Mouse (Mus musculus): ENCODE results near the gene Atxn1. TPM values are rescaled to one million over a fixed set of nuclear protein-coding genes. Genes with fewer than 3 reads are reported as not detected.

Atxn1 gene
- total and polyA plus RNA-seq, 2 experiments from 2014 or later = 12.0 to 31.4 TPM

DNA sequence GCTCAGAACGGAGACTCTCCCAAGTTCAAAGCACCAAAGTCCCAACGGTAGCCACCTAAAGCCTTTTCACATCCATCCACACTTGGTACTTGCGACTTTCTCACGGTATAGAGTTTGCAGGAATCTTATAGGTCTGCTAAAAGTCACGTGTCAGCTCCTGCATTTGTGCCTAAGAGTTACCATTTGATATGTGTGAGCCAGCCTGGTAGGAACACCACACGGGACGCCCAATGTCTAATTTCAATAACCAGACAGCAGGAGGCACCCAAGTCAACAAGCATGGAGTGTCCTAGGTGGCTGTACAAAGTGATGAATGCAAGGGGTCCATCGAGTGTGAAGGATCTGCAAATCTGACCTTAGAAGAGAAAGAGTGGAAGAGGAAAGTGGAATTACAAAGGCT, 254.8 kb downstream of the Atxn1 start:
- no peak overlapping the region for H3K27ac ChIP-seq (ENCODE audit: low read depth, low read length)
- no peaks in the 10 kb centered on the region for H3K36me3 ChIP-seq (ENCODE audit: insufficient read depth, low read length)
- ATAC-seq (ENCODE audit: low FRiP score) (no peak), DNase-seq (ENCODE audit: low spot score) (no peak)
- H3K9me3 ChIP-seq (ENCODE audit: low read length) = no peaks in the 10 kb centered on the region
- TF ChIP-seq CTCF (IDR thresholded peaks at IDR 0.05) = no peak
- H3K4me1 ChIP-seq (ENCODE audit: insufficient read depth, low read length) = no peaks in the 10 kb centered on the region
- 88% methylated on average over 8 of the region's 8 CpGs for WGBS
- no peak overlapping the region for H3K9ac ChIP-seq (replicated peaks; ENCODE audit: low read length, poor library complexity, severe bottlenecking)
- no peak overlapping the region for H3K4me2 ChIP-seq (ENCODE audit: low read depth, low read length, poor library complexity, severe bottlenecking)
- H3K4me3 ChIP-seq (ENCODE audit: low read depth, low read length) = no peak overlapping the region
- no peaks in the 10 kb centered on the region for H3K27me3 ChIP-seq (ENCODE audit: insufficient read depth, low read length)

DNA sequence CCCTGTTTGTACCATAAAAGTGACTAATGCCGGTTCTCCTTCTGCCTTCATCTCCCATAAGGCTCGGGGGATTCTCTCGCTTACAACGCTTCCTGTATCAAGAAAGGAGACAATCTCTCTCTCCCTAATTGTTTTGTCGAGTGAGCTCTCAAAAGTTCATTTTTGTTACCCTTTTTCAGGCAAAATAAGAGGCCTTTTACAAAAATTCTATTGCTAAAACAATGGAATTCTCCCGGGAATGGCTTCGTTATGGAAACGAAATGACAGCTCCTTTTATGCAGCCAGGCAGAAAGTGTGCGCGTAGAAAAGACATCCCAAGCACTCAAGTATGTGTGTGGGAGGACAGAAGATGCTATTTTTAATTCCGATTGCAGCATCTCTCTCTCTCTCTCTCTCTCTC, 255.4 kb downstream of the Atxn1 start:
- DNase-seq (ENCODE audit: low spot score) = peak; percentile 60

GRCm38 (mm10) chr13:45701296-45701790, 263.5 kb downstream of the Atxn1 start:
- no peak overlapping the region for H3K9ac ChIP-seq (replicated peaks; ENCODE audit: low read length, poor library complexity, severe bottlenecking)
- no peak for TF ChIP-seq CTCF (IDR thresholded peaks at IDR 0.05)
- WGBS = 71% methylated on average over 7 of the region's 7 CpGs
- DNase-seq (ENCODE audit: low spot score) (no peak), ATAC-seq (ENCODE audit: low FRiP score) (no peak)
- H3K4me1 ChIP-seq (ENCODE audit: insufficient read depth, low read length) = no peaks in the 10 kb centered on the region
- H3K36me3 ChIP-seq (ENCODE audit: insufficient read depth, low read length) = no peaks in the 10 kb centered on the region
- H3K9me3 ChIP-seq (ENCODE audit: low read length) = no peaks in the 10 kb centered on the region
- no peak overlapping the region for H3K27ac ChIP-seq (ENCODE audit: low read depth, low read length)
- H3K4me2 ChIP-seq (ENCODE audit: low read depth, low read length, poor library complexity, severe bottlenecking) = no peak overlapping the region
- no peaks in the 10 kb centered on the region for H3K27me3 ChIP-seq (ENCODE audit: insufficient read depth, low read length)
- H3K4me3 ChIP-seq (ENCODE audit: low read depth, low read length) = no peak overlapping the region

More for the DNA sequence above, 255.4 kb downstream of the Atxn1 start:
- Histone ChIP-seq H3K9ac (replicated peaks; ENCODE audit: low read length, poor library complexity, severe bottlenecking) (no peak overlapping the region), H3K9me3 (ENCODE audit: low read length) (no peaks in the 10 kb centered on the region), H3K36me3 (ENCODE audit: insufficient read depth, low read length) (no peaks in the 10 kb centered on the region), H3K4me2 (ENCODE audit: low read depth, low read length, poor library complexity, severe bottlenecking) (peak overlapping the region; percentile 12; the same call in 1 of the 2 replicates), H3K4me3 (ENCODE audit: low read depth, low read length) (no peak overlapping the region), H3K4me1 (ENCODE audit: insufficient read depth, low read length) (no peaks in the 10 kb centered on the region), H3K27ac (ENCODE audit: low read depth, low read length) (no peak overlapping the region), H3K27me3 (ENCODE audit: insufficient read depth, low read length) (no peaks in the 10 kb centered on the region)
- ATAC-seq (ENCODE audit: low FRiP score) = no peak
- no peak for TF ChIP-seq CTCF (IDR thresholded peaks at IDR 0.05)
- 50% methylated on average over 11 of the region's 11 CpGs for WGBS

GRCm38 (mm10) chr13:45698982-45699381, 265.8 kb downstream of the Atxn1 start:
- no peaks in the 10 kb centered on the region for H3K27me3 ChIP-seq (ENCODE audit: insufficient read depth, low read length)
- TF ChIP-seq CTCF (IDR thresholded peaks at IDR 0.05) = no peak
- H3K9me3 ChIP-seq (ENCODE audit: low read length) = no peaks in the 10 kb centered on the region
- H3K4me1 ChIP-seq (ENCODE audit: insufficient read depth, low read length) = no peaks in the 10 kb centered on the region
- H3K4me2 ChIP-seq (ENCODE audit: low read depth, low read length, poor library complexity, severe bottlenecking) = no peak overlapping the region
- no peak overlapping the region for H3K27ac ChIP-seq (ENCODE audit: low read depth, low read length)
- no peaks in the 10 kb centered on the region for H3K36me3 ChIP-seq (ENCODE audit: insufficient read depth, low read length)
- no peak overlapping the region for H3K9ac ChIP-seq (replicated peaks; ENCODE audit: low read length, poor library complexity, severe bottlenecking)
- no peak overlapping the region for H3K4me3 ChIP-seq (ENCODE audit: low read depth, low read length)
- ATAC-seq (ENCODE audit: low FRiP score) (no peak), DNase-seq (ENCODE audit: low spot score) (no peak)
- 87% methylated on average over 3 of the region's 3 CpGs for WGBS

DNA sequence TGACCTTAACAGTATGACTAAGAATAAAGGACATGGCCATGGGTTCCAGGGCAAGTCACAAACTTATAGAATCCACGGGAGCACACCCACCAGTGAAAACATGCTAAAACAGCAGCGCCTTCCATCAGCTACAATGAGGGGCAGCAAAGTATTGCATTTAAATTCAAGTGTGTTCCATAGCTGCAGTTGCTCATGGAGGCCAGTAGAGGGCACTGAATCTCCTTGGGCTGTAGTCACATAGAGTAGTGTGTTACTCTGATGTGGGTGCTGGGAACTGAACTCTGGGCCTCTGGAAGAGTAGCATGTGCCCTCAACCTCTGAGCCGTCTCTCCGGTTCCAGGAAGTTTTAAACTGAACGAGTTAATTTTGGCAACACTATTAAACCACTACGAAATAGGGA, 268.8 kb downstream of the Atxn1 start:
- WGBS = 97% methylated on average over 6 of the region's 6 CpGs
- no peak for DNase-seq (ENCODE audit: low spot score)
- H3K4me3 ChIP-seq (ENCODE audit: low read depth, low read length) = no peak overlapping the region

DNA sequence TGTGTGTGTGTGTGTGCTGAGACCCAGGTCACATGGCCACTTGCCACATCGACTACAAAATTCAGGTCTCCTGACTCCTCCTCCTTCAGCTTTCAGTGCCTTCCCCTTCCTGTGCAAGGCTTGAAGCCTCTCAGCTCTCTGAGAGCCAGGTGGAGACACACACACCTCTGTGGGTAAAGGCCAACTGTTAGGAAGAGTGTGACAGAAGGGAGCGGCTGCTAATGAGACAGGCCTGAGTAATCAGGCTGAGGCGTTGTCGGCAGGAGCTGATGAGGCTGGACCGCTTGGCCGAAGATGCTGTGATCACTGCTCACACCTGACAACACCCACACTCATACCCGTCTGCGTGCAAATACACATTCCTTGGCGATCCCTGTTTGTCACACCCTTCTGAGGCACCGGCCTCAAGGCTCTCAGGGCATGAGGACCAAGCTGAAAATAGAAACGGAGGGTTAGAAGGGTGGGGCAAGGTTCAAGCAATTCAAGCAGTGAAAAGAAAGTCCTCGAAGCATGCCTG, 269.8 kb downstream of the Atxn1 start:
- Histone ChIP-seq H3K27ac (ENCODE audit: low read depth, low read length) (no peak overlapping the region), H3K36me3 (ENCODE audit: insufficient read depth, low read length) (no peaks in the 10 kb centered on the region), H3K4me3 (ENCODE audit: low read depth, low read length) (no peak overlapping the region), H3K9me3 (ENCODE audit: low read length) (no peaks in the 10 kb centered on the region), H3K4me2 (ENCODE audit: low read depth, low read length, poor library complexity, severe bottlenecking) (no peak overlapping the region), H3K4me1 (ENCODE audit: insufficient read depth, low read length) (peaks cover 3% of the 10 kb centered on the region; the same call in 1 of the 2 replicates), H3K9ac (replicated peaks; ENCODE audit: low read length, poor library complexity, severe bottlenecking) (no peak overlapping the region), H3K27me3 (ENCODE audit: insufficient read depth, low read length) (no peaks in the 10 kb centered on the region)
- 96% methylated on average over 12 of the region's 12 CpGs for WGBS
- DNase-seq (ENCODE audit: low spot score) (no peak), ATAC-seq (ENCODE audit: low FRiP score) (no peak)
- TF ChIP-seq CTCF (IDR thresholded peaks at IDR 0.05) = no peak

More for the DNA sequence above, 268.8 kb downstream of the Atxn1 start:
- Histone ChIP-seq H3K27ac (ENCODE audit: low read depth, low read length) (no peak overlapping the region), H3K4me2 (ENCODE audit: low read depth, low read length, poor library complexity, severe bottlenecking) (no peak overlapping the region), H3K9ac (replicated peaks; ENCODE audit: low read length, poor library complexity, severe bottlenecking) (no peak overlapping the region), H3K36me3 (ENCODE audit: insufficient read depth, low read length) (no peaks in the 10 kb centered on the region), H3K27me3 (ENCODE audit: insufficient read depth, low read length) (no peaks in the 10 kb centered on the region), H3K9me3 (ENCODE audit: low read length) (no peaks in the 10 kb centered on the region), H3K4me1 (ENCODE audit: insufficient read depth, low read length) (peaks cover 3% of the 10 kb centered on the region; the same call in 1 of the 2 replicates)
- no peak for ATAC-seq (ENCODE audit: low FRiP score)
- TF ChIP-seq CTCF (IDR thresholded peaks at IDR 0.05) = peak; percentile 48

All from midbrain, postnatal 0 days (tissue).